Mouse (Mus musculus): ENCODE measurements around the gene Piezo1. TPM values are rescaled to one million over a fixed set of nuclear protein-coding genes. Genes with fewer than 3 reads are reported as not detected.
A peak's percentile ranks its signal among the peaks of the same experiment; 100 is the strongest.

The Piezo1 gene
- total and polyA plus RNA-seq, 3 experiments, result 21.1 to 59.7 (median 41.6) TPM

- no peak for TF ChIP-seq KAT2A (IDR thresholded peaks at IDR 0.05; ENCODE audit: insufficient replicate concordance, low read length)
- Histone ChIP-seq H3K27me3 (replicated peaks) (no peaks in the 10 kb centered on the region), H3K4me3 (replicated peaks in 1 of 3; ENCODE audit: low read depth in 2 of 3, low read length in 2 of 3, poor library complexity in 1 of 3) (no peak overlapping the region), H3K9ac (ENCODE audit: insufficient read depth, low read depth) (no peak overlapping the region), H3K79me2 (replicated peaks; ENCODE audit: control insufficient read depth, extremely low read depth, insufficient read depth, poor library complexity, severe bottlenecking) (no peaks in the 10 kb centered on the region), H3K27ac (ENCODE audit: insufficient read depth, low read depth) (no peak overlapping the region), H3K4me2 (ENCODE audit: insufficient read depth, low read depth, poor library complexity, severe bottlenecking) (no peak overlapping the region), H3K9me3 (replicated peaks; ENCODE audit: low read length) (no peaks in the 10 kb centered on the region), H3K4me1 (ENCODE audit: control insufficient read depth in 1 of 2, insufficient read depth in 2 of 2) (peaks cover 3 to 11% of the 10 kb centered on the region in 2 experiments; a peak in 2 of 4 replicates), H3K36me3 (replicated peaks in 1 of 2; ENCODE audit: control insufficient read depth in 1 of 2, insufficient read depth in 1 of 2, low read length in 1 of 2) (peaks cover 84 to 97% of the 10 kb centered on the region in 2 experiments)
- dilution Hi-C loops (cut with MboI; ENCODE audit: extremely low pct_ligation_motif_present, extremely low pct_unique_long_range_greater_than_20kb, low sequenced_read_pairs), result no loop called here
- in situ Hi-C loops (cut with MboI; ENCODE audit: low pct_ligation_motif_present, low pct_unique_long_range_greater_than_20kb, low sequenced_read_pairs), result no loop called here
- no peak for DNase-seq (ENCODE audit: extremely low read depth)
Measured at GRCm38 (mm10) chr8:122497016-122497734, 54.0 kb downstream of the Piezo1 start.

GRCm38 (mm10) chr8:122488387-122488786 is 62.7 kb downstream of the Piezo1 start:
- Histone ChIP-seq H3K27me3 (replicated peaks) (no peaks in the 10 kb centered on the region), H3K79me2 (replicated peaks; ENCODE audit: control insufficient read depth, extremely low read depth, insufficient read depth, poor library complexity, severe bottlenecking) (no peaks in the 10 kb centered on the region), H3K36me3 (replicated peaks in 1 of 2; ENCODE audit: control insufficient read depth in 1 of 2, insufficient read depth in 1 of 2, low read length in 1 of 2) (peaks cover 93 to 97% of the 10 kb centered on the region in 2 experiments), H3K4me1 (ENCODE audit: control insufficient read depth in 1 of 2, insufficient read depth in 2 of 2) (peaks cover 3 to 4% of the 10 kb centered on the region in 2 experiments; a peak in 1 of 4 replicates), H3K9ac (ENCODE audit: insufficient read depth, low read depth) (no peak overlapping the region), H3K27ac (ENCODE audit: insufficient read depth, low read depth) (no peak overlapping the region), H3K4me2 (ENCODE audit: insufficient read depth, low read depth, poor library complexity, severe bottlenecking) (no peak overlapping the region), H3K4me3 (replicated peaks in 1 of 3; ENCODE audit: low read depth in 2 of 3, low read length in 2 of 3, poor library complexity in 1 of 3) (no peak overlapping the region), H3K9me3 (replicated peaks; ENCODE audit: low read length) (peaks cover 9% of the 10 kb centered on the region)
- in situ Hi-C loops (cut with MboI; ENCODE audit: low pct_ligation_motif_present, low pct_unique_long_range_greater_than_20kb, low sequenced_read_pairs) (no loop called here), dilution Hi-C loops (cut with MboI; ENCODE audit: extremely low pct_ligation_motif_present, extremely low pct_unique_long_range_greater_than_20kb, low sequenced_read_pairs) (no loop called here)
- DNase-seq (ENCODE audit: extremely low read depth), result no peak
- no peak for TF ChIP-seq SMC3 (IDR thresholded peaks at IDR 0.05; ENCODE audit: low read depth, low read length)

GRCm38 (mm10) chr8:122484831-122485230 is 66.3 kb downstream of the Piezo1 start:
- Histone ChIP-seq H3K4me3 (replicated peaks in 1 of 3; ENCODE audit: low read depth in 2 of 3, low read length in 2 of 3, poor library complexity in 1 of 3) (no peak overlapping the region), H3K36me3 (replicated peaks in 1 of 2; ENCODE audit: control insufficient read depth in 1 of 2, insufficient read depth in 1 of 2, low read length in 1 of 2) (peaks cover 98 to 100% of the 10 kb centered on the region in 2 experiments), H3K79me2 (replicated peaks; ENCODE audit: control insufficient read depth, extremely low read depth, insufficient read depth, poor library complexity, severe bottlenecking) (no peaks in the 10 kb centered on the region), H3K9me3 (replicated peaks; ENCODE audit: low read length) (peaks cover 12% of the 10 kb centered on the region), H3K27me3 (replicated peaks) (no peaks in the 10 kb centered on the region), H3K27ac (ENCODE audit: insufficient read depth, low read depth) (no peak overlapping the region), H3K4me2 (ENCODE audit: insufficient read depth, low read depth, poor library complexity, severe bottlenecking) (no peak overlapping the region), H3K4me1 (ENCODE audit: control insufficient read depth in 1 of 2, insufficient read depth in 2 of 2) (peaks cover 3 to 4% of the 10 kb centered on the region in 2 experiments; a peak in 1 of 4 replicates), H3K9ac (ENCODE audit: insufficient read depth, low read depth) (no peak overlapping the region)
- no peak for TF ChIP-seq ZC3H11A (IDR thresholded peaks at IDR 0.05; ENCODE audit: low read depth, low read length)
- no peak for TF ChIP-seq JUND (conservative IDR thresholded peaks at IDR 0.05; ENCODE audit: low read depth, low read length)
- TF ChIP-seq ZKSCAN1 (IDR thresholded peaks at IDR 0.05; ENCODE audit: borderline replicate concordance, low read depth, low read length), result no peak
- TF ChIP-seq CHD2 (IDR thresholded peaks at IDR 0.05; ENCODE audit: low read length), result no peak
- 0 out of 2 replicates have a peak, but pooled peaks have one; percentile 19 for TF ChIP-seq POLR2AphosphoS2 (IDR thresholded peaks at IDR 0.05; ENCODE audit: low read depth, low read length)
- DNase-seq (ENCODE audit: extremely low read depth), result no peak
- in situ Hi-C loops (cut with MboI; ENCODE audit: low pct_ligation_motif_present, low pct_unique_long_range_greater_than_20kb, low sequenced_read_pairs) (no loop called here), dilution Hi-C loops (cut with MboI; ENCODE audit: extremely low pct_ligation_motif_present, extremely low pct_unique_long_range_greater_than_20kb, low sequenced_read_pairs) (no loop called here)
